In genomic region chrX:50635634-50636033, GRCm38 (mm10) we compare ENCODE assay signal across 8 mouse cellular contexts.
A peak's percentile ranks its signal among the peaks of the same experiment; 100 is the strongest.
DNase-seq lines count a peak whose midpoint lies in the region; ATAC-seq and TF ChIP-seq lines count a peak whose summit lies in the region.

No protein-coding gene starts in this region.

- no peaks in the 10 kb centered on the region for H3K9me3 ChIP-seq in hindbrain, embryonic 12.5 days (replicated peaks)
- no peaks in the 10 kb centered on the region for H3K9me3 ChIP-seq in midbrain, embryonic 13.5 days

- peak overlapping the region; percentile 45; the same call in 1 of the 2 replicates for H3K9ac ChIP-seq in hindbrain, embryonic 12.5 days
- H3K9ac ChIP-seq in midbrain, embryonic 13.5 days (replicated peaks): no peak overlapping the region

- H3K27me3 ChIP-seq in kidney, adult 2 months (replicated peaks; ENCODE audit: control insufficient read depth, insufficient read depth, low read length): no peaks in the 10 kb centered on the region; the same call in 1 of the 2 replicates
- no peaks in the 10 kb centered on the region for H3K27me3 ChIP-seq in hindbrain, embryonic 12.5 days
- no peaks in the 10 kb centered on the region for H3K27me3 ChIP-seq in midbrain, embryonic 13.5 days

- ATAC-seq in hindbrain, embryonic 12.5 days (ENCODE audit: low FRiP score): peak; percentile 46
- peak; percentile 38 for ATAC-seq in midbrain, embryonic 13.5 days

- WGBS in kidney, adult 2 months: 16% methylated on average over 6 of the region's 6 CpGs
- 40% methylated on average over 6 of the region's 6 CpGs for WGBS in hindbrain, embryonic 12.5 days
- 33% methylated on average over 6 of the region's 6 CpGs for WGBS in midbrain, embryonic 13.5 days

- no peaks in the 10 kb centered on the region; the same call in 1 of the 2 replicates for H3K4me1 ChIP-seq in kidney, adult 2 months (ENCODE audit: control insufficient read depth, insufficient read depth, low read length)
- H3K4me1 ChIP-seq in bone marrow macrophage, adult 2 months (ENCODE audit: control insufficient read depth, insufficient read depth, low read length): peaks cover 12% of the 10 kb centered on the region
- H3K4me1 ChIP-seq in hindbrain, embryonic 12.5 days: no peaks in the 10 kb centered on the region
- H3K4me1 ChIP-seq in midbrain, embryonic 13.5 days (replicated peaks): no peaks in the 10 kb centered on the region

- no peak for DNase-seq in kidney, adult 2 months
- no peak for DNase-seq in kidney, adult 11 months
- no peak for DNase-seq in gastrocnemius, adult 18-20 months (ENCODE audit: low spot score)
- DNase-seq in embryo, embryonic 10.5 days (ENCODE audit: low spot score): no peak
- DNase-seq in layer of hippocampus, postnatal 14 days (ENCODE audit: low spot score in 2 of 2): no peak

- no peak for TF ChIP-seq POLR2A in kidney, adult 2 months (IDR thresholded peaks at IDR 0.05; ENCODE audit: low read depth, low read length)
- TF ChIP-seq POLR2A in bone marrow macrophage, adult 2 months (IDR thresholded peaks at IDR 0.05; ENCODE audit: borderline replicate concordance, low read depth, low read length): no peak

- TF ChIP-seq CTCF in kidney, adult 2 months (conservative IDR thresholded peaks at IDR 0.05; ENCODE audit: insufficient read depth, insufficient read length, low read depth, low read length): no peak
- TF ChIP-seq CTCF in bone marrow macrophage, adult 2 months (IDR thresholded peaks at IDR 0.05; ENCODE audit: low read depth, low read length): no peak

- no peaks in the 10 kb centered on the region for H3K36me3 ChIP-seq in kidney, adult 2 months (ENCODE audit: control insufficient read depth, insufficient read depth, low read length)
- H3K36me3 ChIP-seq in hindbrain, embryonic 12.5 days: no peaks in the 10 kb centered on the region
- no peaks in the 10 kb centered on the region for H3K36me3 ChIP-seq in midbrain, embryonic 13.5 days

- H3K27ac ChIP-seq in kidney, adult 2 months (ENCODE audit: insufficient read depth, low read depth, low read length): peak overlapping the region; percentile 91
- H3K27ac ChIP-seq in bone marrow macrophage, adult 2 months (ENCODE audit: insufficient read depth, low read depth, low read length): peak overlapping the region; percentile 85
- H3K27ac ChIP-seq in hindbrain, embryonic 12.5 days: no peak overlapping the region
- no peak overlapping the region for H3K27ac ChIP-seq in midbrain, embryonic 13.5 days

- peak overlapping the region; percentile 52 for H3K4me2 ChIP-seq in hindbrain, embryonic 12.5 days (replicated peaks)
- peak overlapping the region; percentile 58 for H3K4me2 ChIP-seq in midbrain, embryonic 13.5 days (replicated peaks)

- peak overlapping the region; percentile 97 for H3K4me3 ChIP-seq in kidney, adult 2 months (ENCODE audit: insufficient read depth, low read depth, low read length)
- H3K4me3 ChIP-seq in bone marrow macrophage, adult 2 months (ENCODE audit: insufficient read depth, low read length): peak overlapping the region; percentile 80
- peak overlapping the region; percentile 49 for H3K4me3 ChIP-seq in hindbrain, embryonic 12.5 days
- H3K4me3 ChIP-seq in midbrain, embryonic 13.5 days (replicated peaks): peak overlapping the region; percentile 51

Comparison
In these comparisons a context has a peak if more than half of its experiments do, and no peak if none do; other contexts are left out.
1. H3K27ac ChIP-seq: peak in kidney, adult 2 months (single experiment) and bone marrow macrophage, adult 2 months (single experiment); none in hindbrain, embryonic 12.5 days (single experiment) and midbrain, embryonic 13.5 days (single experiment).
2. Peak in every context shown above with its lines, with median percentiles within 50 percentile points of each other: H3K4me3 ChIP-seq.